Comparison of ENCODE assay signal across 9 mouse cellular contexts in the genomic region with DNA sequence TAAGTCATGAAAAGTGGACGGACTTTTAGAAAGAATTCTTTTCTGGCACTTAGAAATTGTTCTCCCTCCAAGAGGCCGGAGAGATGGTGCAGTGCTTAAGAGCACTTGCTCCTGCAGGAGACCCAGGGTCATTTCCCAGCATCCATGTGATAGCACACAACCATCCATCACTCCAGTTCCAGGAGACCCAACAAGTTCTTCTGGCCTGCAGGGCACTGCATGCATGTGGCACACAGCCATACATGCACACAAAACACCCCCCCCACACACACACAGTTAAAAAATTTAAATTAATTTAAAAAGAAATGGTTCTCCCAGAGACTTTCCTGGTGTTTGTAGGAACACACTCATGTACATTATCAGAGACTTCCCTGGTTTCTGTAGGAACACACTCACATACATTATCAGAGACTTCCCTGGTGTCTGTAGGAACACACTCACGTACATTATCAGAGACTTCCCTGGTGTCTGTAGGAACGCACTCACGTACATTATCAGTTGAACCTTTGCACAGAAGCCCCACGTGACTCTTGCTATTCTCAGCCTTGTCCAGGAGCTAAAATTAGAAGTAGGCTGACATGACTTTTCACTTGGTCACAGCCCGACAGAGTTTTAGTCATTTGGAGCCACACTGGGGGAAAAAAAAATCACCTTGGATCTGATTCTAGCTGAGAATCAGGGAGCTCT. TPM values are rescaled to one million over a fixed set of nuclear protein-coding genes. Genes with fewer than 3 reads are reported as not detected.
DNase-seq lines count a peak whose midpoint lies in the region; ATAC-seq lines count a peak whose summit lies in the region.
"Had no signal": no experiment of that assay in that cellular context is flagged by ENCODE, and none has a peak within 500 bp of the region (broad histone marks: within the 10 kb centered on the region; RNA-seq: fewer than 3 reads in every experiment).

Lrrc39 (plus strand) TSS at position 566 of the 687 bp plus-strand sequence.

- H3K4me2 ChIP-seq in heart, embryonic 11.5 days: peak within 1 kb of the TSS; percentile 50
- peak within 1 kb of the TSS; percentile 72 for H3K4me2 ChIP-seq in liver, embryonic 15.5 days
- H3K4me2 ChIP-seq: limb, embryonic 13.5 days had no signal

- peak within 1 kb of the TSS; percentile 76 for H3K9ac ChIP-seq in heart, embryonic 11.5 days (ENCODE audit: low read depth, low read length)
- peak within 1 kb of the TSS; percentile 62 for H3K9ac ChIP-seq in liver, embryonic 15.5 days
- H3K9ac ChIP-seq: limb, embryonic 13.5 days had no signal

- peak within 1 kb of the TSS; percentile 45 for H3K4me3 ChIP-seq in heart, embryonic 11.5 days (ENCODE audit: low read depth, low read length)
- peak within 1 kb of the TSS; percentile 64 for H3K4me3 ChIP-seq in liver, embryonic 15.5 days (replicated peaks)
- H3K4me3 ChIP-seq: limb, embryonic 13.5 days had no signal

- H3K4me1 ChIP-seq in heart, embryonic 11.5 days (ENCODE audit: control insufficient read depth, insufficient read depth, low read length): peaks cover 9% of the 10 kb centered on the region; the same call in 1 of the 2 replicates
- H3K4me1 ChIP-seq in liver, embryonic 15.5 days (replicated peaks): peaks cover 33% of the 10 kb centered on the region
- H3K4me1 ChIP-seq: limb, embryonic 13.5 days had no signal

- H3K27me3 ChIP-seq in heart, embryonic 11.5 days (ENCODE audit: control insufficient read depth, insufficient read depth, low read length): no peaks in the 10 kb centered on the region
- no peaks in the 10 kb centered on the region for H3K27me3 ChIP-seq in liver, embryonic 15.5 days
- H3K27me3 ChIP-seq: limb, embryonic 13.5 days had no signal

- peaks cover 4% of the 10 kb centered on the region for H3K9me3 ChIP-seq in heart, embryonic 11.5 days (replicated peaks; ENCODE audit: control insufficient read depth, low read length)
- peaks cover 6% of the 10 kb centered on the region for H3K9me3 ChIP-seq in liver, embryonic 15.5 days (replicated peaks)

- H3K27ac ChIP-seq in heart, embryonic 11.5 days (ENCODE audit: low read depth, low read length): peak within 1 kb of the TSS; percentile 97
- H3K27ac ChIP-seq in liver, embryonic 15.5 days (replicated peaks): peak within 1 kb of the TSS; percentile 94
- H3K27ac ChIP-seq: limb, embryonic 13.5 days had no signal

- peak; percentile 91 for ATAC-seq in common myeloid progenitor, adult 5-6 weeks (replicated peaks; ENCODE audit: low read depth, poor library complexity, severe bottlenecking)
- peak; percentile 96 for ATAC-seq in heart, embryonic 11.5 days (replicated peaks; ENCODE audit: insufficient number of reproducible peaks, low FRiP score, low TSS enrichment)
- ATAC-seq in liver, embryonic 15.5 days (ENCODE audit: insufficient read depth): peak; percentile 99

- DNase-seq in adipocyte (ENCODE audit: low spot score): peak; percentile 81
- no peak for DNase-seq in ovary, adult 18-20 months (ENCODE audit: low spot score)
- no peak for DNase-seq in frontal cortex, postnatal 36 days (ENCODE audit: low spot score in 2 of 2)
- DNase-seq in right cerebral cortex, postnatal 14 days: no peak
- DNase-seq in layer of hippocampus, postnatal 25 days (ENCODE audit: extremely low spot score in 1 of 2, low spot score in 1 of 2): no peak

- H3K36me3 ChIP-seq in heart, embryonic 11.5 days (ENCODE audit: control insufficient read depth, insufficient read depth, low read length): peaks cover 11% of the 10 kb centered on the region
- peaks cover 13% of the 10 kb centered on the region for H3K36me3 ChIP-seq in liver, embryonic 15.5 days (replicated peaks)
- H3K36me3 ChIP-seq: limb, embryonic 13.5 days had no signal

- 22% methylated on average over 7 of the region's 7 CpGs for WGBS in heart, embryonic 11.5 days (ENCODE audit: insufficient replicate concordance)
- WGBS in liver, embryonic 15.5 days (ENCODE audit: insufficient replicate concordance): 24% methylated on average over 7 of the region's 7 CpGs

RNA-seq across cellular contexts. Expression of gene Lrrc39, which starts in this region (rescaled TPM):
- total RNA-seq in common myeloid progenitor, adult 5-6 weeks (2017): 0.27 and 0.53 TPM in 2 replicates
- 31.5 and 34.5 TPM in 2 replicates for polyA plus RNA-seq in heart, embryonic 11.5 days (2014; fragmentation: Nextera tagmentation; extraction: Ambion mirVana)
- polyA plus RNA-seq in liver, embryonic 15.5 days (2015; fragmentation: Nextera tagmentation; extraction: Ambion mirVana): 2.8 and 2.9 TPM in 2 replicates
- total RNA-seq in layer of hippocampus, postnatal 25 days (2021): under 1 TPM in 1 of 2 experiments, not detected in 1; 0.12 TPM

Comparison
In these comparisons a context has a peak if more than half of its experiments do, and no peak if none do; other contexts are left out.
1. Peak in ATAC-seq in common myeloid progenitor, adult 5-6 weeks; RNA of the gene not detected or under 1 TPM.